Mouse (Mus musculus) testis, adult 2 months (tissue): ENCODE results near the gene Frs2.

Source experiments
- CTCF ChIP-seq: fragments of 200-500 bp; IDR thresholded peaks from 2 replicates; pipeline ENCODE4 v1.5.1; 2012; ENCODE audit warnings: low read depth, mild to moderate bottlenecking, inconsistent platforms, low read length, moderate library complexity; ENCODE audit not compliant: control insufficient read depth, insufficient read depth, insufficient replicate concordance
- POLR2A ChIP-seq: fragments of 200-500 bp; IDR thresholded peaks from 2 replicates; pipeline ENCODE4 v1.6.1; 2012; ENCODE audit warnings: low read depth, mild to moderate bottlenecking, inconsistent platforms, low read length, moderate library complexity; ENCODE audit not compliant: control insufficient read depth

DNA sequence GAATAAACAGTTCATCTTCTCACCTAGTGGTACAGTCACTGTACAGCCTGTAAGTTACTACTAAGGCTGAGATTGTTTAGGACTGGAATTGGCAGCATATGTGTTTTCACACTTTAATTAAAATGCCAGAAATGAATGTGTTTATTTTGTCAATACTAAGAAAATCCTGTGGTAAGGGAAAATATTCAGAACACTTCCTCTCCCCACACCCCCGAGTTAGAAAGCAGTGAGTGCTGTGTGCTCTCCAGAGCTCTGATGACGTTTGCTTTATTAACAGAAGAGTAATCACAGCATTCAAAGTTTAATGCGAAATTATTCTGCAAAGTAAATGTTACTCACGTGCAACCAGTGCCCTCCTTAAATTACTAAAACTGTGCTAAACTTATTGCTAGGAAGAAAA is 58.7 kb downstream of the Frs2 start:
- TF ChIP-seq CTCF, result no peak
- TF ChIP-seq POLR2A, result no peak
